Mouse (Mus musculus): ENCODE measurements around the gene A830018L16Rik.
"Not testable (repeated sequence)": the region's sequence is repeated elsewhere in the genome, so short reads cannot be mapped to it uniquely, and the experiment has no call there.

A830018L16Rik gene

GRCm38 (mm10) chr1:11413894-11414556, at the start of gene A830018L16Rik:
Gene A830018L16Rik (plus strand): TSS chr1:11414105.
- peak; percentile 77 for DNase-seq (ENCODE audit: low spot score)

- DNase-seq (ENCODE audit: low spot score): no peak
Observed at GRCm38 (mm10) chr1:11385846-11386245, 28.1 kb upstream of the A830018L16Rik start.

- no peak for DNase-seq (ENCODE audit: low spot score)
Observed at GRCm38 (mm10) chr1:11395408-11395807, 18.5 kb upstream of the A830018L16Rik start.

GRCm38 (mm10) chr1:11395996-11396736, 17.7 kb upstream of the A830018L16Rik start:
- no peak for DNase-seq (ENCODE audit: low spot score)

GRCm38 (mm10) chr1:11401159-11401558, 12.7 kb upstream of the A830018L16Rik start:
- no peak for DNase-seq (ENCODE audit: low spot score)

- DNase-seq (ENCODE audit: low spot score): no peak
Observed at GRCm38 (mm10) chr1:11405527-11405926, 8.4 kb upstream of the A830018L16Rik start.

- no peak for DNase-seq (ENCODE audit: low spot score)
Observed at GRCm38 (mm10) chr1:11406026-11406425, 7.9 kb upstream of the A830018L16Rik start.

GRCm38 (mm10) chr1:11414560-11414959, 655 bp downstream of the A830018L16Rik start:
- no peak for DNase-seq (ENCODE audit: low spot score)

- no peak for DNase-seq (ENCODE audit: low spot score)
Observed at GRCm38 (mm10) chr1:11427310-11427709, 13.4 kb downstream of the A830018L16Rik start.

GRCm38 (mm10) chr1:11458353-11458752, 44.4 kb downstream of the A830018L16Rik start:
- no peak for DNase-seq (ENCODE audit: low spot score)

- DNase-seq (ENCODE audit: low spot score): no peak
Observed at GRCm38 (mm10) chr1:11466325-11466724, 52.4 kb downstream of the A830018L16Rik start.

GRCm38 (mm10) chr1:11467065-11467643, 53.2 kb downstream of the A830018L16Rik start:
- DNase-seq (ENCODE audit: low spot score): no peak

- no peak for DNase-seq (ENCODE audit: low spot score)
Observed at GRCm38 (mm10) chr1:11492936-11493335, 79.0 kb downstream of the A830018L16Rik start.

- DNase-seq (ENCODE audit: low spot score): no peak
Observed at GRCm38 (mm10) chr1:11501556-11501955, 87.7 kb downstream of the A830018L16Rik start.

- DNase-seq (ENCODE audit: low spot score): not testable (repeated sequence)
Observed at GRCm38 (mm10) chr1:11549810-11550209, 135.9 kb downstream of the A830018L16Rik start.

- no peak for DNase-seq (ENCODE audit: low spot score)
Observed at GRCm38 (mm10) chr1:11565309-11565708, 151.4 kb downstream of the A830018L16Rik start.

GRCm38 (mm10) chr1:11566730-11567129, 152.8 kb downstream of the A830018L16Rik start:
- no peak for DNase-seq (ENCODE audit: low spot score)

- no peak for DNase-seq (ENCODE audit: low spot score)
Observed at GRCm38 (mm10) chr1:11567300-11567885, 153.5 kb downstream of the A830018L16Rik start.

- no peak for DNase-seq (ENCODE audit: low spot score)
Observed at GRCm38 (mm10) chr1:11570274-11570673, 156.4 kb downstream of the A830018L16Rik start.

- peak; percentile 33 for DNase-seq (ENCODE audit: low spot score)
Observed at GRCm38 (mm10) chr1:11573462-11573861, 159.6 kb downstream of the A830018L16Rik start.

- DNase-seq (ENCODE audit: low spot score): no peak
Observed at GRCm38 (mm10) chr1:11580026-11580425, 166.1 kb downstream of the A830018L16Rik start.

GRCm38 (mm10) chr1:11588305-11588704, 174.4 kb downstream of the A830018L16Rik start:
- no peak for DNase-seq (ENCODE audit: low spot score)

- DNase-seq (ENCODE audit: low spot score): no peak
Observed at GRCm38 (mm10) chr1:11650137-11650536, 236.2 kb downstream of the A830018L16Rik start.

All from left cerebral cortex, adult 11 months (tissue).